ENCODE assay signal across 7 mouse cellular contexts in the genomic region with DNA sequence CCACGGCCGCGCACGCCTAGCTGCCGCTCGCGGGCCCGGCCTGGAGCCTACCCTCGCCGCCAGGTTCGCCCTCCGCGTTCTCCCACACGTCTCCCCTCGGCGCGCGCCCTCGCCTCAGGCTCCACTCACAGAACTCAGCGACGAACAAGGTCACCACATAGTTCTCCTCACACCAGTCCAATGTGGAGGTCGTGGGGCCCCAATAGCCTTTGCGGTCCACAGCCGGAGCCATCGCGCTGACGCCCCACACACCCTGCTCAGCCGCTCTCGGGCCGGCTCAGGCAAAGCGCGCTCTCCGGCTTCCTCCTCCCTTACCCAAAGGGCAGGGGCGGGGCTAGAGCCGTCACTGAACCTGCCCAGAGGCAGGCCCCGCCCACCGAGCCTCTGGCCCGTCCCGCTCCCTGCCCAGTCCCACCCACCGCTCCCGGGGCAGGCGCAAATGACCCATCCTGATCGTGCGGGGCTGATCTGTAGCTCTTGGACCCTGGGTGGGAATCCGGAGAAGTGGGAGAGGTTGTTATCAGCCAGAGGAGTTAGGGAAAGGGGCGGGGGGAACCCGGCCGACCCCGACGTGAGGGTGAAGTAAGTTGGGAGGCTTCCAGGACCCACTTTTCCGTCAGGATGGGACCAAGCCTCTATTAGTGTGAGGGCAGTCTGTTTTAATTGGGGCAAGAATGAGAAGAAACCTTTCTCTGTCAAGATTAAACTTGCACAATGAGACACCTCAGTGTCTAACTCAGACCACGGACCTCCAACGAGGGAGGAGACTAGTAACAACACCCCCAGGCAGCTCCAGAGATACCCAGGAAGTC. TPM values are rescaled to one million over a fixed set of nuclear protein-coding genes. Genes with fewer than 3 reads are reported as not detected.
DNase-seq lines count a peak whose midpoint lies in the region; ATAC-seq lines count a peak whose summit lies in the region.

No protein-coding gene starts in this region.

- peak overlapping the region; percentile 75 for H3K9ac ChIP-seq in midbrain, embryonic 13.5 days (replicated peaks)

- H3K36me3 ChIP-seq in limb, embryonic 10.5 days, result no peaks in the 10 kb centered on the region
- H3K36me3 ChIP-seq in midbrain, embryonic 13.5 days, result no peaks in the 10 kb centered on the region

- peak; percentile 94 for ATAC-seq in granulocyte monocyte progenitor cell, adult 5-6 weeks (replicated peaks; ENCODE audit: poor library complexity, severe bottlenecking)
- peak; percentile 99 for ATAC-seq in midbrain, embryonic 13.5 days

- H3K4me1 ChIP-seq in limb, embryonic 10.5 days, result peaks cover 13% of the 10 kb centered on the region
- peaks cover 16% of the 10 kb centered on the region for H3K4me1 ChIP-seq in midbrain, embryonic 13.5 days (replicated peaks)

- peak overlapping the region; percentile 88 for H3K27ac ChIP-seq in limb, embryonic 10.5 days
- H3K27ac ChIP-seq in midbrain, embryonic 13.5 days, result peak overlapping the region; percentile 52

- 1% methylated on average over 53 of the region's 53 CpGs for whole genome bisulfite sequencing in limb, embryonic 10.5 days
- under 1% methylated on average over 53 of the region's 53 CpGs for WGBS in midbrain, embryonic 13.5 days

- H3K27me3 ChIP-seq in limb, embryonic 10.5 days (ENCODE audit: low read depth, poor library complexity, severe bottlenecking), result no peaks in the 10 kb centered on the region
- H3K27me3 ChIP-seq in midbrain, embryonic 13.5 days, result no peaks in the 10 kb centered on the region

- peak overlapping the region; percentile 82 for H3K4me3 ChIP-seq in limb, embryonic 10.5 days
- peak overlapping the region; percentile 60 for H3K4me3 ChIP-seq in midbrain, embryonic 13.5 days (replicated peaks)

- peak overlapping the region; percentile 82 for H3K4me2 ChIP-seq in midbrain, embryonic 13.5 days (replicated peaks)

- peak; percentile 92 for DNase-seq in adrenal gland, adult 8-10 months
- DNase-seq in embryo, embryonic 9.5 days (ENCODE audit: extremely low spot score), result peak; percentile 96
- DNase-seq in kidney, adult 11 months, result peak; percentile 92
- peak; percentile 95 for DNase-seq in limb, embryonic 10.5 days (ENCODE audit: low spot score)
- peak; percentile 94 for DNase-seq in spleen, adult 12 weeks (ENCODE audit: low spot score)

- H3K9me3 ChIP-seq in limb, embryonic 10.5 days (replicated peaks), result no peaks in the 10 kb centered on the region
- H3K9me3 ChIP-seq in midbrain, embryonic 13.5 days, result no peaks in the 10 kb centered on the region

RNA-seq across cellular contexts. Expression of a gene that starts 11.6 kb away (rescaled TPM):
- total RNA-seq in adrenal gland, adult 8-10 months (2022), result 10 to 100 TPM; 15.1 to 32.7 (median 18.5) TPM
- 42.7 and 49.6 TPM in 2 replicates for total RNA-seq in granulocyte monocyte progenitor cell, adult 5-6 weeks (2014; fragmentation: Nextera tagmentation)
- total RNA-seq in granulocyte monocyte progenitor cell, adult 5-6 weeks (2017), result 42.1 and 48.8 TPM in 2 replicates
- polyA plus RNA-seq in limb, embryonic 10.5 days (2016; fragmentation: Nextera tagmentation; extraction: Ambion mirVana), result 19.0 and 23.2 TPM in 2 replicates
- polyA plus RNA-seq in midbrain, embryonic 13.5 days (2015; fragmentation: Nextera tagmentation; extraction: Ambion mirVana), result 13.6 and 14.9 TPM in 2 replicates

RNA-seq across cellular contexts. Expression of a gene that starts 51.7 kb away (rescaled TPM):
- total RNA-seq in adrenal gland, adult 8-10 months (2022), result 10 to 100 TPM; 18.2 to 42.9 (median 31.6) TPM
- 0.43 TPM in 1 of 2 replicates, not detected in the other for total RNA-seq in granulocyte monocyte progenitor cell, adult 5-6 weeks (2014; fragmentation: Nextera tagmentation)
- total RNA-seq in granulocyte monocyte progenitor cell, adult 5-6 weeks (2017), result not detected in 2 replicates
- 9.5 and 11.2 TPM in 2 replicates for polyA plus RNA-seq in limb, embryonic 10.5 days (2016; fragmentation: Nextera tagmentation; extraction: Ambion mirVana)
- polyA plus RNA-seq in midbrain, embryonic 13.5 days (2015; fragmentation: Nextera tagmentation; extraction: Ambion mirVana), result 6.7 and 7.2 TPM in 2 replicates

Comparison
In these comparisons a context has a peak if more than half of its experiments do, and no peak if none do; other contexts are left out.
1. Peak in every context shown above with its lines: DNase-seq, ATAC-seq, H3K4me3 ChIP-seq and H3K27ac ChIP-seq.
2. RNA of a gene that starts 51.7 kb away (total RNA-seq): 18.2 to 42.9 TPM in adrenal gland, adult 8-10 months; 0.43 TPM in granulocyte monocyte progenitor cell, adult 5-6 weeks; every median in the first group is over 10 times any median in the second.